Mouse (Mus musculus) induced T-regulatory cell, adult 2 months (primary cell): ENCODE results near the gene Vash2.
A peak's percentile ranks its signal among the peaks of the same experiment; 100 is the strongest.
"Not testable (repeated sequence)": the region's sequence is repeated elsewhere in the genome, so short reads cannot be mapped to it uniquely, and the experiment has no call there.

Experiments used
- DNase-seq: peaks from one replicate; pipeline ENCODE4 v3.0.0-alpha.2; 2012; ENCODE audit warnings: low read depth

Vash2 gene

DNA sequence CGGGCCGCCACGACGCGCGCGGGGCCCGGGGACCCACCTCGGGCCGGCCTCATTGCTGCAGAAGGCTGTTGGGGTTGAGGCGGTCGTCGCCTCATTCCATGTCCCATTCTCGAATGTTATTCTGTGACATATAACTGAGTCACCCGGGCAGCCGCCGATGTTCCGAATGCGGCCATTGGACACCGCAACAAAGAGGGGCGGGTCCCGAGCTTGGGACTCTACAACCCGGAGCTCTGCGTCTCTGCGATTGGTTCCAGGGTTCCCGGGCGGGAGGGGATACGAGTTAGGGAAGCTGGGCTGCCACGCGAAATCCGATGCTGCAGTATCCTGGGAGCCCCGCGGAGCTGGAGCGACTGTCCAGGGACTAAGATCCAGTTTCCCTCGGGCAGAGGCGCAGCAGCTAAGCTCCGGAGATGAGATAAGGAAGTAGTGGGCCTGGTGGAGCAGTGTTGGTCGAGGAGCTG lies at the start of gene Vash2:
Vash2 (minus strand) TSS at position 197 of the 464 bp plus-strand sequence.
- peak; percentile 24 for DNase-seq

DNA sequence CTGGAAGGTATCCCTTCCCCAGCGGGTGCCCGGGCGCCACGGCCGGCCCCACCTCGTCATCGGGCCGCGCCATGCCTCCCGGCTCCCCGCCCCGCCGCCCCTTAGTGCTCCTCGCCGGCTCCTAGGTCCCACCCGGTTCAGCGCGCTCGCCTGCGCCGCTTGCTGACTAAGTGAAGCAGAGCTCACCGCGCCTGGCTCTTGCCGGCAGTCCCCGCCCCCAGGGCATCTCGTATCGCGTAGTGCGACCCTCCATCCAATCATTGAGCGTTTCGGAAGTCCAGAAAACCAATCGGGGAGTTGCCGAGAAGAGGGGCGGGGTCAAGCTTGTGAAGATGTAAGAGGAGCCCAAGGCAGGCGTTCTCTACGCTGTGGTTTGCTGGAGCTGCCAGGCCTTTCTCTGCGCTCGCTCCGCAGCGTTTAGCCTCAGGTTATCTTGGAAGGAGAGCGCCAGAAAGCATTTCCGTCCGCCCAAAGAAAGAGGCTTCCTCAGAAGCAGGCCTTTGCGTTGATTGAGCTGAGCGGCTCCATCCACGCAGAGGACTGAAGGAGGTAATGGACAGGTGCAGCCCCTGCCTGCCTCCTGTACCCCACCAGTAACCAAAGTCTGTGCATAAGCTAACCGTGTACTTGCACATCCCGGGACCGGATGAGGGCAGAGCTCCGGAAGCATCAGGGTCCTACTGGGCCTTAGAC lies 47.1 kb upstream of the Vash2 start, which contains the start of gene Flvcr1:
Flvcr1 (minus strand) TSS at position 138 of the 693 bp plus-strand sequence.
- peak; percentile 100 for DNase-seq

GRCm38 (mm10) chr1:191025016-191026012 lies 46.2 kb upstream of the Vash2 start:
- DNase-seq, result no peak

DNA sequence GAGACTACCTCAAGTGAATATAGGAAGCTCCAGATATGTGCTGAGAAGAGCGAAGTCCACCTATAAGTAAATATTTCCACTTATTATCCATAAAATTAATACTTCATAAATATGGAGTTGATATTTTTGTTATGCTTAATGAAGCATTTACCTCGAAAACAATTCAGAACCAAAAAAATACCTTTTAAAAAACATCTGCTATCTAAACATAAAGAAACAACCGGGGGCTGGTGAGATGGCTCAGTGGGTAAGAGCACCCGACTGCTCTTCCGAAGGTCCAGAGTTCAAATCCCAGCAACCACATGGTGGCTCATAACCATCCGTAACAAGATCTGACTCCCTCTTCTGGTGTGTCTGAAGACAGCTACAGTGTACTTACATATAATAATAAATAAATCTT lies 44.7 kb upstream of the Vash2 start:
- DNase-seq, result not testable (repeated sequence)

- DNase-seq, result no peak
These were observed 44.0 kb upstream of the Vash2 start for GRCm38 (mm10) chr1:191023140-191023539.

- no peak for DNase-seq
These were observed 41.9 kb upstream of the Vash2 start for GRCm38 (mm10) chr1:191021016-191021415.

DNA sequence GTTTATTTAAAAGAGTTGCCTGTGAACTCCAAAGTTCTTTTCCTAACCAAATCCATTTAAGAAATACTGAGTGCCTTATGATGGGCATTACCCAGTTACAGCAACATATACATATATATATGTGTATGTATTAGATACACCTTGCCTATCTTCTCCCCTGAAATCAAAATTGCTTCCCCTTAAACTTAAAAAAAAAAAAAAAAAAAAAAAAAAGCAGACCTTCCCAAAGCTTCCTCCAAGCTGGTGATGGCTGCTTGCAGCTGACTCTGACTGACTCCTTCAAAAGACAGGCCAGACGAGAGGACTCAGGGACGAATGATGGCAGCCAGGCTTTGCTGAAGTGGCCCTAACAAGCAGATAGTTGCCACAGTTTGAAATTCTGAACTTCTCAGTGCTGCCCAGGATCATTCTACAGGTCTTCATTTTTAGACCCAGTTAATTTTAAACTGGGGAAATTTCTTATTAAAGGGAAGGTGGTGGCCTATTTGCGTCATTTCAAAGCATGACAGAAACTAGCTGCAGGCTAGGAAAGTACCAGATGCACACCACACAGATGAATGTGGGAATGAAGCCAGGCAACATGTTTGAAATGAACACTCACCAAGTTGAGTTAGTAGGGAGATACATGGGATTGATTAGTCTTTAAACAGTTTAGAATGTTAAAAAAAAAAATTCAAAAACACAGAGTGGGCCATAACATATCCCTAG lies 41.3 kb upstream of the Vash2 start:
- DNase-seq, result no peak

- DNase-seq, result no peak
These were observed 40.7 kb upstream of the Vash2 start for GRCm38 (mm10) chr1:191019803-191020202.

DNA sequence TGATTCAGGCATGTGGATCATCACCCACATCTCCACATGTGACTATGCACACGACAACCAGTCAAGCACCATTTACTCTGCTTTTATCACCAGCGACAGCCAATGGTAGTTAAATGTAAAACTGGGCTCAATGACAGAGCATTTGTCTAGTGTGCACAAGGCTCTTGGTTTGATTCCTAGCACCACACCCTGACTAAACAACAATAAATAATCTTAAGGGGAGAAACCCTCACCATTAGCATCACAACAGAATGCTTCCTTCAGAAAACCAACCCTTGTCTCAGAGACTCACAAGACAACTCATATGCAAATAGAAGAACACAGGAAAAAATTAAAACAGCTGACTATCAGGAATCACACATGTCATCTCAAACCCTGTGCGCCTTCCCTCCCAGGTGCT lies 35.2 kb upstream of the Vash2 start:
- no peak for DNase-seq

GRCm38 (mm10) chr1:191008707-191009106 lies 29.6 kb upstream of the Vash2 start:
- DNase-seq, result peak; percentile 28

GRCm38 (mm10) chr1:191002201-191002600 lies 23.1 kb upstream of the Vash2 start:
- DNase-seq, result peak; percentile 9

- DNase-seq, result no peak
These were observed 21.6 kb upstream of the Vash2 start for GRCm38 (mm10) chr1:191000686-191001085.

- DNase-seq, result no peak
These were observed 18.9 kb upstream of the Vash2 start for GRCm38 (mm10) chr1:190998027-190998426.

DNA sequence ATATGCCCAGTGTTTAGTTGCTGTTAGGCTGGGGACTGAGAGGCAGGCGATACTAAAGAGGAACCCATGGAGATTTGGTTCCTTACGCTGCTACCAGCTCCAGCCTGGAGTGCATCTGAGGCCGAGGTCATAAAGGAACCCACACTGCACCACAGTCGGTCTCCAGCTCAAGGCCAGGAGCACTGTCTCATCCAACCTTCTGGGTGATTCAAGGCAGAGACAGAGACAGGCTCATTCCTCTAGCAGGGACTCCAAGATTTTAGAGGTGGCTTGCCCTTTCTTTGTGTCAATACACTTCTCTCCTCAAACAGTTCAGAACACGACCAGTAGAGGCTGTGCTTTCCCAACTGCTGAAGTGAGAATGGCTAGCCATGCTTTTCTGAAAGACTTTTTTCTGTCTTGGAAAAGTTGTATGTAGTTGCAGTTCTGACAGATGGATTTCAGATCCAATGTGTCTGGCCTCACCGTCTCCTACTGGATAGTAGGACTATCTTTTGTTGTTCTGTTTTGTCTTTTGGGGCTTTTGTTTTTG lies 17.3 kb upstream of the Vash2 start:
- no peak for DNase-seq

DNA sequence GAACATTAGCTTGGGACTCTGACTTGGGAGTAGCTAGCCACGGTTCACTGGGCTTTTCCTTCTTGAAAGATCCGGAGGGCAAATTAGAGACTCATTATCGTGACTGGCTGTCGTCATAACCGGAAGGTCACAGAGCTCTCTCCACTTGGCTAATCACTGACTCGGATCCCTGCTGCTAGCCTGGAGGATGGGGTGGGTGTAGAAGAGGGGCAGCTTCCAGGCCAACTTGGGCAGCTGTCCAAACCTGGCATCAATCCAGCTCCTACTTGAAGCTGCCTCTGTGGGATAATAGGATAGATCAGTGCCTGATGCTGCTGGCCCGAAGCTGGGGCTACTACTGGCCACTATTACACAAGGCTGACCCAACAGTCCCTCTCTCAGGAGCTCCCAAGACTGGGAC lies 16.5 kb upstream of the Vash2 start:
- no peak for DNase-seq

GRCm38 (mm10) chr1:190989437-190990082 lies 10.5 kb upstream of the Vash2 start:
- DNase-seq, result peak; percentile 10

- DNase-seq, result no peak
These were observed 2.3 kb upstream of the Vash2 start for GRCm38 (mm10) chr1:190981412-190981811.

GRCm38 (mm10) chr1:190980470-190980869 lies 1.4 kb upstream of the Vash2 start:
- no peak for DNase-seq

DNA sequence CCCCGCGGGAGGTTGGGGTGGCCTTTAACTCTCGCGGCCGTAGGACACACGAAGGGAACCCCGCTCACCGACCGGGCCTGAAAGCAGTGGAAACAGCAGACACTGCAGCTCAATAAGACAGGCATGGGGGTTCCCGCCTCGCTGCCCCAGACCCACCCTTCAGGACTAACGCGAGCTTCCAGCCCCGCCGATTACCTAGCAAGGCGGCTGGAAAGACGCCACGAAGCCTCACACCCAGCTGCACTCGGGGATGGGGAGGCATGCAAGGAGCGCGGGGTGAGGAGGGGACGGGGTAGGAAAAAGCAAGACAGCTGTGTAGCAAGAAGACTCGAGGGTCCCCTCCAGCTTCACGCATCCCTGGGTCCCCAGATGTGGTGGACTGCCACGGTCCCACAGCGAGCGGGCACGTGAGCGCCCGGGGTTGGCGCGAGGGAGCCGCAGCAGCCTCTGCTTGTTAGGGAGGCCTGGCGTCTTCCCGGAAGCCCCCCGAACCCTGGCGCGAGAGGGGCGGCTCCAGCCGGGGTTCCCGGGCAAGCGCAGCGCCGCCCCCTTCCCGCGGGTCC lies 504 bp downstream of the Vash2 start:
- DNase-seq, result no peak

GRCm38 (mm10) chr1:190978001-190978400 lies 1.1 kb downstream of the Vash2 start:
- DNase-seq, result no peak
